Comparison of ENCODE assay signal across 19 mouse cellular contexts in the genomic region with DNA sequence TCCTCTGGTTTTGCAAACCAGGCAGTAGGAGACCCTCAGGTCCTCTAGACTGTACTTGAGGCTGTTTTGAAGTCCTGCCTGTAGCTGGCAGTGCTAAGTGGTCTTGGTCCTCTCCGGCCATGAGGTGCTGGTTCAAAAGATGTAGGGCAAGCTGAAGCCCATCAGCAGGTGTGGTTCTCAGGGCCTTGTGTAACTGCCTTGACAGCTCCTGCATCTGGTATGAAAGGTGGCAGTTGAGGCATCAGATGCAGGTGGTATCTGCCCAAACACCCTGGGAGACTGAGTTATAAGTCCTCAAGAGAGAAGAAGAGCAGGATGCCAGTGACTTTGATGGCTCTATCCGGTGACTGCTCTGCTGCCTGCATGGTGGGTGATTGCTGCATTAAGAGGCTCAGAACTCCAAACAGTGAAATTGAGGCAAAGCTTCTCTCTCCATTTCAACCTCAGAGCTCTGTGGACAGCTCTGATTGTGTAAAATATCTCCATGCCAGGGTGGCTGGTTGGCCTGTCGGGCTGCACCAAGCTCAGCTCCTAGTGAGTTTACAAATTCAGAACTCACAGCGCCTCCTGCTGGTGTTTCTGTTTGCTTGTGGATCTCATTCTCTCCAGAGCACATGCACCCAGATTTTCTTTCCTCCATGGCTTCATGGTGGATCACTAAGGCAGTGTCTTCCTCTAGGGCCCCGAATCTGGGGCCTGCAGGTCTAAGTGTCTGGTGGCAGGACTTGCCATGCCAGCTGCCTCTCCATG. TPM values are rescaled to one million over a fixed set of nuclear protein-coding genes. Genes with fewer than 3 reads are reported as not detected.
DNase-seq lines count a peak whose midpoint lies in the region; ATAC-seq and TF ChIP-seq lines count a peak whose summit lies in the region.
"Had no signal": no experiment of that assay in that cellular context is flagged by ENCODE, and none has a peak within 500 bp of the region (broad histone marks: within the 10 kb centered on the region; RNA-seq: fewer than 3 reads in every experiment).

No protein-coding gene starts in this region.

- 67% methylated on average over 5 of the region's 5 CpGs for WGBS in heart, adult 2 months
- 62% methylated on average over 5 of the region's 5 CpGs for WGBS in heart, embryonic 12.5 days
- WGBS in small intestine, adult 2 months = 85% methylated on average over 5 of the region's 5 CpGs
- WGBS in forebrain, embryonic 16.5 days = 75% methylated on average over 5 of the region's 5 CpGs

- no peak overlapping the region for H3K4me2 ChIP-seq in heart, embryonic 12.5 days
- no peak overlapping the region for H3K4me2 ChIP-seq in forebrain, embryonic 16.5 days (ENCODE audit: low read length)
- H3K4me2 ChIP-seq: embryonic facial prominence, embryonic 15.5 days; heart, embryonic 13.5 days; hindbrain, embryonic 15.5 days; midbrain, embryonic 11.5 days had no signal

- no peak for TF ChIP-seq EP300 in heart, adult 2 months (IDR thresholded peaks at IDR 0.05; ENCODE audit: insufficient read depth, low read depth, low read length)

- no peaks in the 10 kb centered on the region for H3K9me3 ChIP-seq in heart, embryonic 12.5 days (replicated peaks)
- no peaks in the 10 kb centered on the region for H3K9me3 ChIP-seq in forebrain, embryonic 16.5 days (ENCODE audit: control insufficient read depth, low read length)
- H3K9me3 ChIP-seq: embryonic facial prominence, embryonic 15.5 days; heart, embryonic 13.5 days; hindbrain, embryonic 15.5 days had no signal

- H3K36me3 ChIP-seq in heart, adult 2 months (ENCODE audit: control insufficient read depth, insufficient read depth, low read length) = no peaks in the 10 kb centered on the region
- no peaks in the 10 kb centered on the region for H3K36me3 ChIP-seq in heart, embryonic 12.5 days
- no peaks in the 10 kb centered on the region for H3K36me3 ChIP-seq in small intestine, adult 2 months (ENCODE audit: control insufficient read depth, insufficient read depth, low read length)
- H3K36me3 ChIP-seq in forebrain, embryonic 16.5 days (ENCODE audit: control insufficient read depth, insufficient read depth) = no peaks in the 10 kb centered on the region
- H3K36me3 ChIP-seq: embryonic facial prominence, embryonic 15.5 days; heart, embryonic 13.5 days; hindbrain, embryonic 15.5 days had no signal

- H3K27me3 ChIP-seq in heart, adult 2 months (ENCODE audit: control insufficient read depth, insufficient read depth, low read length) = no peaks in the 10 kb centered on the region
- peaks cover 70% of the 10 kb centered on the region for H3K27me3 ChIP-seq in heart, embryonic 12.5 days (replicated peaks)
- no peaks in the 10 kb centered on the region for H3K27me3 ChIP-seq in small intestine, adult 2 months (ENCODE audit: control insufficient read depth, insufficient read depth, low read length)
- H3K27me3 ChIP-seq in forebrain, embryonic 16.5 days (replicated peaks; ENCODE audit: control insufficient read depth, insufficient read depth, low read length) = 0 out of 2 replicates have a peak, but pooled peaks cover 3% of the 10 kb centered on the region
- H3K27me3 ChIP-seq: hindbrain, embryonic 15.5 days had no signal

- H3K4me3 ChIP-seq in heart, adult 2 months = no peak overlapping the region
- no peak overlapping the region for H3K4me3 ChIP-seq in heart, embryonic 12.5 days
- H3K4me3 ChIP-seq in small intestine, adult 2 months (ENCODE audit: low read depth, low read length) = no peak overlapping the region
- no peak overlapping the region for H3K4me3 ChIP-seq in forebrain, embryonic 16.5 days (replicated peaks; ENCODE audit: low read length)
- H3K4me3 ChIP-seq: embryonic facial prominence, embryonic 15.5 days; heart, embryonic 13.5 days; hindbrain, embryonic 15.5 days had no signal

- intact Hi-C loops in heart, adult 2 months (cut with DNase I) = loop anchor here (10.0 kb wide), 1 partner anchor 67 kb away; no protein-coding TSS in a partner anchor
- intact Hi-C loops in gastrocnemius, postnatal 14 days (cut with DNase I; ENCODE audit: low total_unique reads) = loop anchor here (10.0 kb wide), 1 partner anchor 67 kb away; no protein-coding TSS in a partner anchor

- no peak for TF ChIP-seq POLR2A in heart, adult 2 months (IDR thresholded peaks at IDR 0.05; ENCODE audit: insufficient read depth, low read depth, low read length)
- TF ChIP-seq POLR2A in small intestine, adult 2 months (IDR thresholded peaks at IDR 0.05; ENCODE audit: low read depth, low read length) = no peak

- H3K79me2 ChIP-seq in heart, adult 2 months (replicated peaks; ENCODE audit: control insufficient read depth, insufficient read depth, low read length) = no peaks in the 10 kb centered on the region

- no peak overlapping the region for H3K27ac ChIP-seq in heart, adult 2 months
- H3K27ac ChIP-seq in heart, embryonic 12.5 days (ENCODE audit: poor library complexity, severe bottlenecking) = no peak overlapping the region
- no peak overlapping the region for H3K27ac ChIP-seq in small intestine, adult 2 months (ENCODE audit: insufficient read depth, low read depth, low read length)
- no peak overlapping the region for H3K27ac ChIP-seq in forebrain, embryonic 16.5 days (ENCODE audit: low read length)
- H3K27ac ChIP-seq: embryonic facial prominence, embryonic 15.5 days; heart, embryonic 13.5 days; hindbrain, embryonic 15.5 days had no signal

- TF ChIP-seq CTCF in heart, adult 2 months (IDR thresholded peaks at IDR 0.05) = 0 out of 2 replicates have a peak, but pooled peaks have one; percentile 6
- peak; percentile 24; the same call in 1 of the 2 replicates for TF ChIP-seq CTCF in small intestine, adult 2 months (IDR thresholded peaks at IDR 0.05; ENCODE audit: extremely low read depth, insufficient read length, insufficient replicate concordance, low read depth, low read length)

- H3K4me1 ChIP-seq in heart, adult 2 months (ENCODE audit: control insufficient read depth, insufficient read depth, low read length) = no peaks in the 10 kb centered on the region
- no peaks in the 10 kb centered on the region for H3K4me1 ChIP-seq in heart, embryonic 12.5 days (replicated peaks)
- peaks cover 8% of the 10 kb centered on the region; the same call in 1 of the 2 replicates for H3K4me1 ChIP-seq in small intestine, adult 2 months (ENCODE audit: control insufficient read depth, insufficient read depth, insufficient read length, low read length)
- H3K4me1 ChIP-seq in forebrain, embryonic 16.5 days (replicated peaks; ENCODE audit: control insufficient read depth, insufficient read depth, low read length) = no peaks in the 10 kb centered on the region
- H3K4me1 ChIP-seq: embryonic facial prominence, embryonic 15.5 days; heart, embryonic 13.5 days; hindbrain, embryonic 15.5 days had no signal

- DNase-seq in heart, adult 2 months = no peak
- peak; percentile 23 for DNase-seq in 416B (ENCODE audit: low read depth)
- peak; percentile 92 for DNase-seq in NIH3T3 (ENCODE audit: low read depth)
- no peak for DNase-seq in urinary bladder, postnatal 36 days (ENCODE audit: low spot score in 2 of 2)
- DNase-seq in gastrocnemius, postnatal 14 days = no peak
- DNase-seq: adrenal gland, adult 8-10 months; cerebellum, adult 8-10 months; kidney, postnatal 25 days; lung, adult 18-20 months; right cerebral cortex, adult 18-20 months had no signal

- ATAC-seq in heart, embryonic 12.5 days (ENCODE audit: insufficient number of reproducible peaks, low FRiP score) = no peak
- ATAC-seq in forebrain, embryonic 16.5 days = no peak

- H3K9ac ChIP-seq in heart, adult 2 months (ENCODE audit: low read depth, low read length) = no peak overlapping the region
- no peak overlapping the region for H3K9ac ChIP-seq in heart, embryonic 12.5 days
- no peak overlapping the region for H3K9ac ChIP-seq in forebrain, embryonic 16.5 days (replicated peaks; ENCODE audit: low read depth, low read length)
- H3K9ac ChIP-seq: embryonic facial prominence, embryonic 15.5 days; heart, embryonic 13.5 days; hindbrain, embryonic 15.5 days had no signal

RNA-seq across cellular contexts. Expression of gene Gm7030, which starts 2.5 kb away (rescaled TPM):
- not detected for total RNA-seq in heart, adult 2 months (2021)
- not detected in 2 replicates for polyA plus RNA-seq in heart, adult 2 months (2012; rRNA removed)
- not detected in 2 replicates for polyA plus RNA-seq in heart, embryonic 12.5 days (2016; fragmentation: Nextera tagmentation; extraction: Ambion mirVana)
- polyA plus RNA-seq in small intestine, adult 2 months (2012; rRNA removed) = 12.5 and 88.2 TPM in 2 replicates
- not detected for total RNA-seq in gastrocnemius, postnatal 14 days (2021)
- not detected in 2 replicates for polyA plus RNA-seq in forebrain, embryonic 16.5 days (2015; fragmentation: Nextera tagmentation; extraction: Ambion mirVana)
- total RNA-seq: ES-E14 had no signal
- polyA plus RNA-seq: embryonic facial prominence, embryonic 15.5 days; heart, embryonic 13.5 days; hindbrain, embryonic 15.5 days; midbrain, embryonic 11.5 days had no signal

RNA-seq across cellular contexts. Expression of gene Gm19684, which starts 10.2 kb away (rescaled TPM):
- total RNA-seq in heart, adult 2 months (2021) = under 1 TPM in 1 of 2 experiments, not detected in 1; 0.23 TPM
- polyA plus RNA-seq in heart, adult 2 months (2012; rRNA removed) = 0.16 and 0.41 TPM in 2 replicates
- polyA plus RNA-seq in heart, embryonic 12.5 days (2016; fragmentation: Nextera tagmentation; extraction: Ambion mirVana) = not detected in 2 replicates
- polyA plus RNA-seq in small intestine, adult 2 months (2012; rRNA removed) = 0.22 and 0.27 TPM in 2 replicates
- total RNA-seq in gastrocnemius, postnatal 14 days (2021) = not detected
- polyA plus RNA-seq in forebrain, embryonic 16.5 days (2015; fragmentation: Nextera tagmentation; extraction: Ambion mirVana) = not detected in 2 replicates
- total RNA-seq: ES-E14 had no signal
- polyA plus RNA-seq: embryonic facial prominence, embryonic 15.5 days; heart, embryonic 13.5 days; hindbrain, embryonic 15.5 days; midbrain, embryonic 11.5 days; stomach, embryonic 16.5 days had no signal

RNA-seq across cellular contexts. Expression of gene Gm8909, which starts 36.6 kb away (rescaled TPM):
- under 1 TPM in 1 of 2 experiments, not detected in 1; 0.29 TPM for total RNA-seq in heart, adult 2 months (2021)
- not detected in 2 replicates for polyA plus RNA-seq in heart, adult 2 months (2012; rRNA removed)
- polyA plus RNA-seq in heart, embryonic 12.5 days (2016; fragmentation: Nextera tagmentation; extraction: Ambion mirVana) = 0.18 TPM in 1 of 2 replicates, not detected in the other
- polyA plus RNA-seq in small intestine, adult 2 months (2012; rRNA removed) = 118 and 149 TPM in 2 replicates
- not detected for total RNA-seq in gastrocnemius, postnatal 14 days (2021)
- polyA plus RNA-seq in forebrain, embryonic 16.5 days (2015; fragmentation: Nextera tagmentation; extraction: Ambion mirVana) = not detected in 2 replicates
- total RNA-seq: ES-E14 had no signal
- polyA plus RNA-seq: embryonic facial prominence, embryonic 15.5 days; hindbrain, embryonic 15.5 days had no signal

RNA-seq across cellular contexts. Expression of gene H2-T3, which starts 58.4 kb away (rescaled TPM):
- total RNA-seq in heart, adult 2 months (2021) = not detected
- not detected in 2 replicates for polyA plus RNA-seq in heart, adult 2 months (2012; rRNA removed)
- not detected in 2 replicates for polyA plus RNA-seq in heart, embryonic 12.5 days (2016; fragmentation: Nextera tagmentation; extraction: Ambion mirVana)
- polyA plus RNA-seq in small intestine, adult 2 months (2012; rRNA removed) = 68.4 and 126 TPM in 2 replicates
- total RNA-seq in gastrocnemius, postnatal 14 days (2021) = not detected
- not detected in 2 replicates for polyA plus RNA-seq in forebrain, embryonic 16.5 days (2015; fragmentation: Nextera tagmentation; extraction: Ambion mirVana)
- total RNA-seq: adrenal gland, adult 8-10 months had no signal
- polyA plus RNA-seq: embryonic facial prominence, embryonic 15.5 days; hindbrain, embryonic 15.5 days; midbrain, embryonic 11.5 days had no signal

Comparison
In these comparisons a context has a peak if more than half of its experiments do, and no peak if none do; other contexts are left out.
1. DNase-seq: peak in 416B (single experiment) and NIH3T3 (single experiment); none in heart, adult 2 months (0 of 2), urinary bladder, postnatal 36 days (0 of 2) and gastrocnemius, postnatal 14 days (single experiment).
2. RNA of gene Gm7030, which starts 2.5 kb away (polyA plus RNA-seq): 12.5 to 88.2 TPM in small intestine, adult 2 months; not detected in heart, adult 2 months, not detected in heart, embryonic 12.5 days and not detected in forebrain, embryonic 16.5 days; every median in the first group is over 10 times any median in the second.
3. RNA of gene Gm8909, which starts 36.6 kb away (polyA plus RNA-seq): 118 to 149 TPM in small intestine, adult 2 months; not detected in forebrain, embryonic 16.5 days, not detected in heart, adult 2 months and 0.18 TPM in heart, embryonic 12.5 days; every median in the first group is over 100 times any median in the second.